Mouse (Mus musculus) spleen, adult 2 months (tissue): Measurements from ENCODE around the gene Nsun3. TPM values are rescaled to one million over a fixed set of nuclear protein-coding genes. Genes with fewer than 3 reads are reported as not detected.

Experiments used
- DNase-seq, 2 experiments: peaks; one replicate each; pipeline versions ENCODE4 v3.0.0 to v3.0.0-alpha.2; 2012 to 2021; ENCODE audit warnings: low spot score in 2 of 2, low read depth in 1 of 2
- H3K27ac ChIP-seq: fragments of 200-500 bp; 2 replicates; pipeline ENCODE4 v1.5.1; 2012; ENCODE audit warnings: low read length, inconsistent platforms; ENCODE audit not compliant: insufficient read depth
- H3K27me3 ChIP-seq: fragments of 200-500 bp; 2 replicates; pipeline ENCODE4 v1.6.1; 2012; ENCODE audit warnings: mild to moderate bottlenecking, moderate library complexity, low read length, inconsistent platforms; ENCODE audit not compliant: control insufficient read depth, insufficient read depth
- H3K36me3 ChIP-seq: fragments of 200-500 bp; 2 replicates; pipeline ENCODE4 v1.6.1; 2012; ENCODE audit warnings: mild to moderate bottlenecking, low read length, inconsistent platforms; ENCODE audit not compliant: control insufficient read depth, insufficient read depth
- H3K4me1 ChIP-seq: fragments of 200-500 bp; 2 replicates; pipeline ENCODE4 v1.6.1; 2011; ENCODE audit warnings: inconsistent platforms; ENCODE audit not compliant: control insufficient read depth, insufficient read depth, insufficient read length
- H3K4me3 ChIP-seq: fragments of 200-500 bp; 2 replicates; pipeline ENCODE4 v1.5.1; 2011; ENCODE audit warnings: mild to moderate bottlenecking, inconsistent platforms; ENCODE audit not compliant: insufficient read depth, insufficient read length; ENCODE audit errors: extremely low read depth
- CTCF ChIP-seq: fragments of 200-500 bp; IDR thresholded peaks from 2 replicates; pipeline ENCODE4 v1.5.1; 2011; ENCODE audit warnings: mild to moderate bottlenecking, inconsistent platforms; ENCODE audit not compliant: insufficient read depth, insufficient read length, insufficient replicate concordance; ENCODE audit errors: extremely low read depth
- POLR2A ChIP-seq: fragments of 200-500 bp; IDR thresholded peaks from 2 replicates; pipeline ENCODE4 v1.6.1; 2011; ENCODE audit warnings: low read depth, low read length, inconsistent platforms
- WGBS: fragments of 180-500 bp; shearing (Covaris S2); methylation state at CpG from one replicate; pipeline ENCODE4 v1.1.7; 2018; 5-methylcytosine and 5-hydroxymethylcytosine counted together
- polyA plus RNA-seq: library from polyadenylated mRNA; depleted of rRNA; stranded (reverse); fragments of >200 nt; gene quantifications from 2 replicates; pipeline ENCODE4 v1.2.3, GENCODE M21; 2012; rRNA removed

Gene Nsun3
- polyA plus RNA-seq, 1 experiment, result 4.9 TPM

- Histone ChIP-seq H3K27me3 (no peaks in the 10 kb centered on the region), H3K4me1 (no peaks in the 10 kb centered on the region), H3K36me3 (no peaks in the 10 kb centered on the region), H3K4me3 (no peak overlapping the region), H3K27ac (no peak overlapping the region)
- WGBS, result 87% methylated on average over 8 of the region's 8 CpGs
- DNase-seq, result no peak
- TF ChIP-seq CTCF (no peak), POLR2A (no peak)
Observed at GRCm38 (mm10) chr16:62690436-62690835, 96.2 kb downstream of the Nsun3 start.

- 71% methylated on average over 2 of the region's 2 CpGs for WGBS
- no peaks in the 10 kb centered on the region for H3K4me1 ChIP-seq
Observed at GRCm38 (mm10) chr16:62686073-62686472, 100.5 kb downstream of the Nsun3 start.

GRCm38 (mm10) chr16:62685494-62685893 is 101.1 kb downstream of the Nsun3 start:
- Histone ChIP-seq H3K4me1 (no peaks in the 10 kb centered on the region), H3K4me3 (no peak overlapping the region), H3K27ac (no peak overlapping the region), H3K36me3 (no peaks in the 10 kb centered on the region), H3K27me3 (no peaks in the 10 kb centered on the region)
- TF ChIP-seq CTCF, result no peak
- no peak for TF ChIP-seq POLR2A
- DNase-seq, result no peak
- 81% methylated on average over 4 of the region's 4 CpGs for WGBS

More at GRCm38 (mm10) chr16:62686073-62686472, 100.5 kb downstream of the Nsun3 start:
- TF ChIP-seq CTCF (no peak), POLR2A (no peak)
- no peaks in the 10 kb centered on the region for H3K27me3 ChIP-seq
- H3K36me3 ChIP-seq, result no peaks in the 10 kb centered on the region
- H3K27ac ChIP-seq, result no peak overlapping the region
- no peak overlapping the region for H3K4me3 ChIP-seq
- no peak for DNase-seq

Other genes with a start within 250 kb of the Nsun3 start
- gene Stx19, start 27.9 kb upstream of the Nsun3 start, polyA plus RNA-seq, result not detected in 2 replicates
- gene Arl13b, start 60.2 kb upstream of the Nsun3 start, polyA plus RNA-seq, result 1.5 and 2.1 TPM in 2 replicates
- 2.5 and 2.7 TPM in 2 replicates for gene Pros1, start 67.5 kb upstream of the Nsun3 start, polyA plus RNA-seq